Mouse (Mus musculus): ENCODE measurements around the gene Tyw1.

Tyw1 gene

GRCm38 (mm10) chr5:130264433-130265005, 9.1 kb downstream of the Tyw1 start:
- DNase-seq (ENCODE audit: low read depth, low spot score): no peak

- DNase-seq (ENCODE audit: low read depth, low spot score): peak; percentile 71
Measured at GRCm38 (mm10) chr5:130266651-130267050, 11.2 kb downstream of the Tyw1 start.

- DNase-seq (ENCODE audit: low read depth, low spot score): peak; percentile 66
Measured at GRCm38 (mm10) chr5:130267316-130267715, 11.9 kb downstream of the Tyw1 start.

GRCm38 (mm10) chr5:130268976-130269375, 13.6 kb downstream of the Tyw1 start:
- peak; percentile 72 for DNase-seq (ENCODE audit: low read depth, low spot score)

GRCm38 (mm10) chr5:130272344-130272743, 16.9 kb downstream of the Tyw1 start:
- peak; percentile 27 for DNase-seq (ENCODE audit: low read depth, low spot score)

- peak; percentile 58 for DNase-seq (ENCODE audit: low read depth, low spot score)
Measured at GRCm38 (mm10) chr5:130273046-130273445, 17.6 kb downstream of the Tyw1 start.

- peak; percentile 81 for DNase-seq (ENCODE audit: low read depth, low spot score)
Measured at GRCm38 (mm10) chr5:130275509-130275908, 20.1 kb downstream of the Tyw1 start.

- no peak for DNase-seq (ENCODE audit: low read depth, low spot score)
Measured at GRCm38 (mm10) chr5:130278011-130278472, 22.6 kb downstream of the Tyw1 start.

- peak; percentile 47 for DNase-seq (ENCODE audit: low read depth, low spot score)
Measured at GRCm38 (mm10) chr5:130283079-130283732, 27.8 kb downstream of the Tyw1 start.

- DNase-seq (ENCODE audit: low read depth, low spot score): no peak
Measured at GRCm38 (mm10) chr5:130288106-130288505, 32.7 kb downstream of the Tyw1 start.

- DNase-seq (ENCODE audit: low read depth, low spot score): no peak
Measured at GRCm38 (mm10) chr5:130290242-130290641, 34.8 kb downstream of the Tyw1 start.

GRCm38 (mm10) chr5:130290775-130291174, 35.4 kb downstream of the Tyw1 start:
- peak; percentile 86 for DNase-seq (ENCODE audit: low read depth, low spot score)

- DNase-seq (ENCODE audit: low read depth, low spot score): no peak
Measured at GRCm38 (mm10) chr5:130292976-130293375, 37.6 kb downstream of the Tyw1 start.

- no peak for DNase-seq (ENCODE audit: low read depth, low spot score)
Measured at GRCm38 (mm10) chr5:130293941-130294340, 38.5 kb downstream of the Tyw1 start.

GRCm38 (mm10) chr5:130294598-130294997, 39.2 kb downstream of the Tyw1 start:
- peak; percentile 57 for DNase-seq (ENCODE audit: low read depth, low spot score)

- no peak for DNase-seq (ENCODE audit: low read depth, low spot score)
Measured at GRCm38 (mm10) chr5:130296071-130296470, 40.7 kb downstream of the Tyw1 start.

- DNase-seq (ENCODE audit: low read depth, low spot score): no peak
Measured at GRCm38 (mm10) chr5:130298831-130299460, 43.5 kb downstream of the Tyw1 start.

GRCm38 (mm10) chr5:130299526-130299925, 44.1 kb downstream of the Tyw1 start:
- no peak for DNase-seq (ENCODE audit: low read depth, low spot score)

- no peak for DNase-seq (ENCODE audit: low read depth, low spot score)
Measured at GRCm38 (mm10) chr5:130303611-130304010, 48.2 kb downstream of the Tyw1 start.

- no peak for DNase-seq (ENCODE audit: low read depth, low spot score)
Measured at GRCm38 (mm10) chr5:130307921-130308320, 52.5 kb downstream of the Tyw1 start.

GRCm38 (mm10) chr5:130310077-130310476, 54.7 kb downstream of the Tyw1 start:
- no peak for DNase-seq (ENCODE audit: low read depth, low spot score)

GRCm38 (mm10) chr5:130310827-130311226, 55.4 kb downstream of the Tyw1 start:
- DNase-seq (ENCODE audit: low read depth, low spot score): no peak

GRCm38 (mm10) chr5:130313488-130313887, 58.1 kb downstream of the Tyw1 start:
- DNase-seq (ENCODE audit: low read depth, low spot score): no peak

Data from brain, adult 2 months (tissue).